Mouse (Mus musculus) embryonic facial prominence, embryonic 14.5 days (tissue): ENCODE measurements around the gene Nuak1. TPM values are rescaled to one million over a fixed set of nuclear protein-coding genes. Genes with fewer than 3 reads are reported as not detected.

Experiments
- ATAC-seq: fragments of 200-750 bp; cut with Nextera tagmentation; 2 replicates; pipeline ENCODE4 v1.8.0; 2017; ENCODE audit warnings: low read depth, moderate number of reproducible peaks, moderate TSS enrichment
- DNase-seq: peaks from one replicate; pipeline ENCODE4 v3.0.0-alpha.2; 2015; ENCODE audit warnings: low spot score
- H3K27ac ChIP-seq: fragments of 300-500 bp; sonication (generic); replicated peaks from 2 replicates; pipeline ENCODE4 v1.5.1; 2014; ENCODE audit warnings: low read depth, mild to moderate bottlenecking, low read length, moderate library complexity
- H3K27me3 ChIP-seq: fragments of 300-500 bp; sonication (generic); replicated peaks from 2 replicates; pipeline ENCODE4 v1.6.1; 2014; ENCODE audit warnings: low read length; ENCODE audit not compliant: control insufficient read depth, insufficient read depth
- H3K36me3 ChIP-seq: fragments of 300-500 bp; sonication (generic); 2 replicates; pipeline ENCODE4 v1.6.1; 2014; ENCODE audit warnings: low read length, mixed read lengths; ENCODE audit not compliant: control insufficient read depth, insufficient read depth
- H3K4me1 ChIP-seq: fragments of 300-500 bp; sonication (generic); 2 replicates; pipeline ENCODE4 v1.6.1; 2014; ENCODE audit warnings: antibody characterized with exemption, low read length; ENCODE audit not compliant: control insufficient read depth, insufficient read depth
- H3K4me2 ChIP-seq: fragments of 300-500 bp; sonication (generic); 2 replicates; pipeline ENCODE4 v1.6.1; 2014; ENCODE audit warnings: low read depth, mild to moderate bottlenecking, low read length, moderate library complexity, mixed read lengths
- H3K4me3 ChIP-seq: fragments of 300-500 bp; sonication (generic); 2 replicates; pipeline ENCODE4 v1.5.1; 2014; ENCODE audit warnings: low read depth, mild to moderate bottlenecking, low read length
- H3K9ac ChIP-seq: fragments of 300-500 bp; sonication (generic); 2 replicates; pipeline ENCODE4 v1.6.1; 2014; ENCODE audit warnings: low read depth, mild to moderate bottlenecking, low read length, moderate library complexity, mixed read lengths
- H3K9me3 ChIP-seq: fragments of 300-500 bp; sonication (generic); 2 replicates; pipeline ENCODE4 v1.6.1; 2016; ENCODE audit warnings: low read length; ENCODE audit not compliant: control insufficient read depth
- whole genome bisulfite sequencing: fragments of 180-500 bp; shearing (Covaris S2); extraction: QIAGEN DNeasy Blood & Tissue Kit; methylation state at CpG from one replicate; pipeline ENCODE4 v1.1.7; 2014; 5-methylcytosine and 5-hydroxymethylcytosine counted together
- polyA plus RNA-seq: library from polyadenylated mRNA; unstranded; fragments of >200 nt; fragmentation: Nextera tagmentation; extraction: Ambion mirVana; gene quantifications from 2 replicates; pipeline ENCODE4 v1.2.1, GENCODE M21; 2014

Nuak1 gene
- polyA plus RNA-seq, 1 experiment from 2014 or later: 3.7 TPM

GRCm38 (mm10) chr10:84376346-84376745 lies 64.1 kb downstream of the Nuak1 start:
- Histone ChIP-seq H3K27ac (no peak overlapping the region), H3K9me3 (no peaks in the 10 kb centered on the region), H3K4me2 (no peak overlapping the region), H3K4me3 (no peak overlapping the region), H3K36me3 (peaks cover 34% of the 10 kb centered on the region), H3K4me1 (peaks cover 9% of the 10 kb centered on the region; the same call in 1 of the 2 replicates), H3K9ac (no peak overlapping the region), H3K27me3 (no peaks in the 10 kb centered on the region)
- 84% methylated on average over 5 of the region's 5 CpGs for WGBS
- no peak for DNase-seq
- ATAC-seq: no peak

GRCm38 (mm10) chr10:84374996-84375395 lies 65.4 kb downstream of the Nuak1 start:
- Histone ChIP-seq H3K4me2 (no peak overlapping the region), H3K27me3 (no peaks in the 10 kb centered on the region), H3K9me3 (no peaks in the 10 kb centered on the region), H3K4me3 (no peak overlapping the region), H3K36me3 (peaks cover 36% of the 10 kb centered on the region), H3K27ac (no peak overlapping the region), H3K4me1 (peaks cover 9% of the 10 kb centered on the region; the same call in 1 of the 2 replicates), H3K9ac (no peak overlapping the region)
- ATAC-seq (no peak), DNase-seq (no peak)
- WGBS: 94% methylated on average over 18 of the region's 18 CpGs

GRCm38 (mm10) chr10:84373476-84373875 lies 66.9 kb downstream of the Nuak1 start:
- no peaks in the 10 kb centered on the region for H3K9me3 ChIP-seq
- no peak overlapping the region for H3K4me3 ChIP-seq
- ATAC-seq (no peak), DNase-seq (no peak)
- H3K9ac ChIP-seq: no peak overlapping the region
- 79% methylated on average over 2 of the region's 2 CpGs for WGBS
- H3K4me1 ChIP-seq: peaks cover 9% of the 10 kb centered on the region; the same call in 1 of the 2 replicates
- no peak overlapping the region for H3K4me2 ChIP-seq
- H3K27ac ChIP-seq: no peak overlapping the region
- H3K36me3 ChIP-seq: peaks cover 34% of the 10 kb centered on the region
- H3K27me3 ChIP-seq: no peaks in the 10 kb centered on the region

- H3K4me2 ChIP-seq: no peak overlapping the region
Measured at GRCm38 (mm10) chr10:84372161-84373095, 68.0 kb downstream of the Nuak1 start.

GRCm38 (mm10) chr10:84371681-84372160 lies 68.7 kb downstream of the Nuak1 start:
- Histone ChIP-seq H3K9me3 (no peaks in the 10 kb centered on the region), H3K27ac (no peak overlapping the region), H3K27me3 (no peaks in the 10 kb centered on the region), H3K36me3 (peaks cover 30% of the 10 kb centered on the region), H3K9ac (no peak overlapping the region), H3K4me2 (no peak overlapping the region), H3K4me3 (no peak overlapping the region), H3K4me1 (peaks cover 9% of the 10 kb centered on the region; the same call in 1 of the 2 replicates)
- DNase-seq (no peak), ATAC-seq (no peak)
- 43% methylated on average over 10 of the region's 10 CpGs for WGBS

More at GRCm38 (mm10) chr10:84372161-84373095, 68.0 kb downstream of the Nuak1 start:
- ATAC-seq (no peak), DNase-seq (no peak)
- Histone ChIP-seq H3K9ac (no peak overlapping the region), H3K36me3 (peaks cover 32% of the 10 kb centered on the region), H3K27me3 (no peaks in the 10 kb centered on the region), H3K27ac (no peak overlapping the region), H3K9me3 (no peaks in the 10 kb centered on the region), H3K4me3 (no peak overlapping the region), H3K4me1 (peaks cover 9% of the 10 kb centered on the region; the same call in 1 of the 2 replicates)
- 60% methylated on average over 18 of the region's 18 CpGs for WGBS

DNA sequence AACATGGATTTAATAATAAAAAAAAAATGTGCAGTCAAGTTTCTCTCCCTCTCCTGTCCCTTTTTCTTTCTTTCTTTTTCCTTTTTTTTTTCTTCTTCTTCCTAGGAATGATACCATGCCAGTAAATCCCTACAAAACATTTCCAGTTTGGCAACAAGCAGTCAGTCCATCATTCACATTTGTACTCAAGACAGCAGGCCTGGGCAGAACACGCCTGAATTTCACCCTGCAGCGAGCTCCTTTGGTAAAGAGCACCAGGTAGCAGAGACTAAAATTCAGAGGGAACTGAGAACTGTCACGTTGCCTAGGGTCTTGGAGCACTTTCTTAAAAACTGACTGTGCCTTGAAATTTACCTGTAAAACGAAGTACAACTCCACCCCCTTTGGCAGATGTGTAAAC lies 69.2 kb downstream of the Nuak1 start:
- no peak overlapping the region for H3K27ac ChIP-seq
- DNase-seq: no peak
- 56% methylated on average over 4 of the region's 4 CpGs for WGBS
- no peak for ATAC-seq
- H3K4me3 ChIP-seq: no peak overlapping the region
- H3K4me1 ChIP-seq: peaks cover 9% of the 10 kb centered on the region; the same call in 1 of the 2 replicates
- H3K9ac ChIP-seq: no peak overlapping the region
- H3K4me2 ChIP-seq: no peak overlapping the region
- H3K27me3 ChIP-seq: no peaks in the 10 kb centered on the region
- H3K9me3 ChIP-seq: no peaks in the 10 kb centered on the region
- H3K36me3 ChIP-seq: peaks cover 28% of the 10 kb centered on the region

DNA sequence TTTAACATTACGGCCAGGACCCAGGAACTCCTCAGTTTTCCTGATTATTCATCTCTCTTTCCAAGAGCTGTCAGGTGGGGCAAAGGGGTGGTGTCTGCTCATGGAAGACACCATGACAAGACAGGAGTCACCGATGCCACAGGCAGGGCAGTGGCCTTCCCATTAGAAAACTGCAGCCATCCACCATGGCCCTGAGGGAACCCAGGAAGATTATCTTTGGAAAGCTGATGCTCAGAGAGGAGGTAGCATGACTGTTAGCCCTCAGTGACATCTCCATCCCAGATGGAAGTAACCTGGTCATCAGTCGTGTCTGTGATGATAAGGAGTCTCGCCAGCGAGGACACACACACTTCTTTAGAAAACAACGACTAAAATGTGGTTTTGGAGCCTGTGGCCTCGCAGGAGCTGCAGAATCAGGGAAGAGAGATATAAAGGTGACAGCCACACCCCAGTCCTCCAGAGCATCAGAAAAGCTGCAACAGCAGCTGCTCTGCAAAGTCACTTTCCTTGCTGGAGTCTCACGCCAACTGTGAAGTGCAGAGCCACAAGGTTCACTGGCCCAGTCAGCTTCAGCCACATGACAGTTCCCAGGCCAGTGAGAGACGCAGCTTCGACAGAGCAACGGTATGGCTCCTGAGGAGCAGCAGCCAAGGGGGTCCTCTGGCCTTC lies 70.6 kb downstream of the Nuak1 start:
- Histone ChIP-seq H3K27me3 (no peaks in the 10 kb centered on the region), H3K9me3 (no peaks in the 10 kb centered on the region), H3K4me2 (no peak overlapping the region), H3K4me1 (peaks cover 9% of the 10 kb centered on the region; the same call in 1 of the 2 replicates), H3K4me3 (no peak overlapping the region), H3K36me3 (peaks cover 17% of the 10 kb centered on the region), H3K9ac (no peak overlapping the region), H3K27ac (no peak overlapping the region)
- DNase-seq (no peak), ATAC-seq (no peak)
- 92% methylated on average over 11 of the region's 11 CpGs for WGBS

DNA sequence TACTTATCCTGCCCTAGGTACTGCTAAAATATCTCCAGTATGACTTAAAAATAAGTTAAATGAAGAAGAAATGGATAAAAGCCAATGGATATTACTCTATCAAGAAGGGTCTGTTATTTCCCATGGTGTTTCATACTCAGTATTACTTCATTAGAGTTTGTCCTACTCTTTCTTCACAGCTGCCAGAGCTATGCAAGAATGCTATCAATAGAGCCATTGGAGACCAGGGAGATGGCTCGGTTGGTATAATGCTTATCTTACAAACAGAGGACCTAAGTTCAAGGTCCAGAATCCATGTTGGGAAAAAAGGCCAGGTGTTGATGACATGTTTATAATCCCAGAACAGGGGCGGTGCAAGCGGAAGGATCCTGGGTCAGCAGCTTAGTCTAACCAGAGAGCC lies 72.2 kb downstream of the Nuak1 start:
- Histone ChIP-seq H3K27me3 (no peaks in the 10 kb centered on the region), H3K4me2 (no peak overlapping the region), H3K9me3 (no peaks in the 10 kb centered on the region), H3K4me1 (peaks cover 9% of the 10 kb centered on the region; the same call in 1 of the 2 replicates), H3K27ac (no peak overlapping the region), H3K9ac (no peak overlapping the region), H3K4me3 (no peak overlapping the region), H3K36me3 (peaks cover 8% of the 10 kb centered on the region; the same call in 1 of the 2 replicates)
- ATAC-seq (no peak), DNase-seq (no peak)
- 87% methylated on average over 3 of the region's 3 CpGs for WGBS
